Mouse (Mus musculus) testis, adult 10 weeks (tissue): Measurements from ENCODE around the gene Pef1. TPM values are rescaled to one million over a fixed set of nuclear protein-coding genes. Genes with fewer than 3 reads are reported as not detected.

Source experiments
- polyA plus RNA-seq: library from polyadenylated mRNA; stranded (reverse); fragments of 350-450 nt; fragmentation: Illumina TruSeq; extraction: RNeasy Lipid Tissue Mini Kit (QIAGEN cat#74804); gene quantifications from one replicate; pipeline ENCODE4 v1.2.3, GENCODE M21; 2014; ENCODE audit warnings: low read depth, low replicate concordance

Pef1 gene
- polyA plus RNA-seq, result 2.9 TPM

GRCm38 (mm10) chr4:130102111-130102651 lies at the start of gene Pef1:
Gene Pef1 (plus strand): TSS chr4:130102558.

DNA sequence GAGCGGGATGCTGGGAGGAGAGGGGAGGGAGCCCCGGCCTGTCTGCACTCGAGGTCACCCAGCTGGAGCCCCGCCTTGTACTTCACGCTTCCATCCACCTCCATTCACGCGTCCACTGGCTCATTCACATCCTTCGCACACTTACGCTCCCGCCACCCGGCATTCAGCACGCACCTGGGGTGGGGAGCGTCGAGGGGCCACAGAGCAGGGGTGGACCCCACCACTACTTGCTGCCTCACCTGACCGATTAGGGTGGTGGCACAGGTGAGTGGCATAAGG lies 36.8 kb downstream of the Pef1 start, which contains the start of gene Hcrtr1:
Gene Hcrtr1 (minus strand): TSS at position 146 of the 279 bp plus-strand sequence.

GRCm38 (mm10) chr4:130175072-130175711 lies 72.8 kb downstream of the Pef1 start, which contains the start of gene Tinagl1:
Gene Tinagl1 (minus strand): TSS chr4:130175122.

Other genes with a start within 250 kb of the Pef1 start
- gene Spocd1, start 173.3 kb upstream of the Pef1 start, polyA plus RNA-seq, result 0.13 TPM
- gene Adgrb2, start 117.7 kb upstream of the Pef1 start, polyA plus RNA-seq, result not detected
- 5.3 TPM for gene Col16a1, start 54.7 kb upstream of the Pef1 start, polyA plus RNA-seq
- gene Hcrtr1, start 36.8 kb downstream of the Pef1 start, polyA plus RNA-seq, result not detected
- gene Tinagl1, start 72.6 kb downstream of the Pef1 start, polyA plus RNA-seq, result not detected
- gene Gm853, start 119.8 kb downstream of the Pef1 start, polyA plus RNA-seq, result not detected
- gene Serinc2, start 176.6 kb downstream of the Pef1 start, polyA plus RNA-seq, result 0.18 TPM
- 79.8 TPM for gene Fabp3, start 206.0 kb downstream of the Pef1 start, polyA plus RNA-seq
- gene Gm10570, start 206.1 kb downstream of the Pef1 start, polyA plus RNA-seq, result not detected